Mouse (Mus musculus) stomach, postnatal 0 days (tissue): ENCODE measurements around the gene Sphk2. TPM values are rescaled to one million over a fixed set of nuclear protein-coding genes. Genes with fewer than 3 reads are reported as not detected.

Experiments used
- ATAC-seq: fragments of 200-750 bp; cut with Nextera tagmentation; 2 replicates; pipeline ENCODE4 v1.8.0; 2017; ENCODE audit not compliant: low FRiP score, low TSS enrichment
- DNase-seq: peaks from one replicate; pipeline ENCODE4 v3.0.0-alpha.2; 2016; ENCODE audit warnings: low spot score
- H3K27ac ChIP-seq: fragments of 300-500 bp; sonication (generic); replicated peaks from 2 replicates; pipeline ENCODE4 v1.5.1; 2014; ENCODE audit warnings: mild to moderate bottlenecking, control low read depth
- H3K27me3 ChIP-seq: fragments of 300-500 bp; sonication (generic); 2 replicates; pipeline ENCODE4 v1.6.1; 2014; ENCODE audit warnings: low read length; ENCODE audit not compliant: control insufficient read depth, insufficient read depth
- H3K36me3 ChIP-seq: fragments of 300-500 bp; sonication (generic); 2 replicates; pipeline ENCODE4 v1.6.1; 2014; ENCODE audit warnings: low read length, mixed read lengths; ENCODE audit not compliant: control insufficient read depth, insufficient read depth
- H3K4me1 ChIP-seq: fragments of 300-500 bp; sonication (generic); replicated peaks from 2 replicates; pipeline ENCODE4 v1.6.1; 2014; ENCODE audit warnings: antibody characterized with exemption; ENCODE audit not compliant: control insufficient read depth, insufficient read depth
- H3K4me2 ChIP-seq: fragments of 300-500 bp; sonication (generic); replicated peaks from 2 replicates; pipeline ENCODE4 v1.6.1; 2014; ENCODE audit warnings: low read depth, mild to moderate bottlenecking, control low read depth, moderate library complexity
- H3K4me3 ChIP-seq: fragments of 300-500 bp; sonication (generic); 2 replicates; pipeline ENCODE4 v1.5.1; 2014; ENCODE audit warnings: low read depth, low read length, control low read depth
- H3K9ac ChIP-seq: fragments of 300-500 bp; sonication (generic); 2 replicates; pipeline ENCODE4 v1.6.1; 2014; ENCODE audit warnings: mild to moderate bottlenecking, low read length, control low read depth, mixed read lengths
- H3K9me3 ChIP-seq: fragments of 300-500 bp; sonication (generic); 2 replicates; pipeline ENCODE4 v1.6.1; 2016; ENCODE audit warnings: low read length; ENCODE audit not compliant: control insufficient read depth
- CTCF ChIP-seq: IDR thresholded peaks from 2 replicates; pipeline ENCODE4 v1.5.1; 2016; ENCODE audit warnings: antibody characterized with exemption, low read depth, mild to moderate bottlenecking, moderate library complexity
- EP300 ChIP-seq: optimal IDR thresholded peaks from 2 replicates; pipeline ENCODE3; 2016; ENCODE audit warnings: antibody characterized with exemption
- WGBS: fragments of 180-500 bp; shearing (Covaris S2); extraction: QIAGEN DNeasy Blood & Tissue Kit; methylation state at CpG from one replicate; pipeline ENCODE4 v1.1.7; 2014; 5-methylcytosine and 5-hydroxymethylcytosine counted together
- polyA plus RNA-seq: library from polyadenylated mRNA; unstranded; fragments of >200 nt; fragmentation: Nextera tagmentation; extraction: Ambion mirVana; gene quantifications from 2 replicates; pipeline ENCODE4 v1.2.1, GENCODE M21; 2015

Sphk2 gene
- polyA plus RNA-seq, 1 experiment from 2014 or later = 23.6 TPM

GRCm38 (mm10) chr7:45685811-45686210 lies 32.0 kb downstream of the Sphk2 start:
- no peak overlapping the region for H3K27ac ChIP-seq
- H3K9ac ChIP-seq = 0 out of 2 replicates have a peak overlapping the region, but pooled peaks have one; percentile 8
- no peak overlapping the region for H3K4me2 ChIP-seq
- DNase-seq = no peak
- peaks cover 7% of the 10 kb centered on the region; the same call in 1 of the 2 replicates for H3K4me1 ChIP-seq
- WGBS = 36% methylated on average over 10 of the region's 10 CpGs
- no peak for TF ChIP-seq EP300
- TF ChIP-seq CTCF = no peak
- H3K27me3 ChIP-seq = no peaks in the 10 kb centered on the region
- H3K9me3 ChIP-seq = no peaks in the 10 kb centered on the region
- no peak for ATAC-seq
- H3K4me3 ChIP-seq = no peak overlapping the region
- H3K36me3 ChIP-seq = no peaks in the 10 kb centered on the region

- Histone ChIP-seq H3K4me3 (no peak within 1 kb of the TSS), H3K9me3 (no peaks in the 10 kb centered on the region), H3K9ac (peak within 1 kb of the TSS; percentile 1; the same call in 1 of the 2 replicates), H3K27me3 (no peaks in the 10 kb centered on the region), H3K4me2 (no peak within 1 kb of the TSS), H3K36me3 (no peaks in the 10 kb centered on the region), H3K27ac (no peak within 1 kb of the TSS), H3K4me1 (peaks cover 7% of the 10 kb centered on the region; the same call in 1 of the 2 replicates)
- TF ChIP-seq EP300 (no peak), CTCF (no peak)
- WGBS = 81% methylated on average over 7 of the region's 7 CpGs
- DNase-seq (no peak), ATAC-seq (no peak)
Observed at GRCm38 (mm10) chr7:45683396-45684050, 34.3 kb downstream of the Sphk2 start, which contains the start of gene Ntn5. Gene Ntn5, plus strand, starts transcription at chr7:45684022.

DNA sequence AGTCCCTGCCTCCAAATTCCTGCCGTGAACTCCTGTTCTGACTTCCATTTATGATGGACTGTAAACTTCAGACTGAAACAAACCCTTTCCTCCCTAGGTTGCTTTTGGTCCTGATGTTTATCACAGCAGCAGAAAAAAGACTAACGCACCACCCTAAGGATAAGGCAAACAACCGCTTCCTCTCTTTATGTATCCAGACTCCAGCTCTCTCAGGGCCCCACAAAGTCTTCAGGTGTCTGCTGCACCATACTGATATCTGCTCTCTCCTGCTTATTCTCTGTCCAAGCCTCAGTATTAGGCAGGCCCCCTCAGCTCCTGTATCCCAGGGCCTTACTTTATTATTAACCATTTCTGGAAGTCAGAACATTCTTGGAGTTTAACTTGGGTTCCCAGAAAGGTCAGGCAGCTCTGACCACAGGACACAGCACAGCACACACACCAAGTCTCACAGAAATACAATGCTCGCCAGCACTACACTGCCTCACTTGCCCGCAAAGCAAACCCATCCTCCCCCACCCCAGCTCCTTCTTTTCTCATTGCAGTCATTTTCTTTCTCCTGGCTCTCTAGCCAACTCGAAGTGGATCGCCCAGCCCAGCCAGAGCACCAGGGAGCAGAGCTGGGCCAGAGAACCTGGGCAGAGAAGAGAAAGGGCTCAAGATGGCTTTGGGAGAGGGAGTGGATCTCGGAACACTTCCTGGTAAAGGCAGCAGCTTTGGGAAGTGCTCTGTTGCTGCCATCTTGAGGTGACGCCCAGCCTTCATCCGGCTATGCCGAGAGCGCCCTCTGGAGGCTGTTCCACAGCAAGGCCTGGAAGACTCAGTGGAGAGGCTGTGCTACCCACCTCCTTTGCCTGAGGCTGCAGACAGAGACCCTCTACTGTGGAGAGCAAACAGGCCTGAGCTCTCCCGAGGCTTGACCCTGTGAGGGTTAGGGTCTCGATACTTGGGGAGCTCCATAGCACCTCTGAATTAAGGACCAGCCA lies 35.4 kb downstream of the Sphk2 start:
- Histone ChIP-seq H3K4me2 (peak overlapping the region; percentile 25; the same call in 1 of the 2 replicates), H3K27ac (peak overlapping the region; percentile 66), H3K36me3 (no peaks in the 10 kb centered on the region), H3K9me3 (no peaks in the 10 kb centered on the region), H3K9ac (no peak overlapping the region), H3K27me3 (no peaks in the 10 kb centered on the region), H3K4me1 (peaks cover 7% of the 10 kb centered on the region; the same call in 1 of the 2 replicates), H3K4me3 (no peak overlapping the region)
- TF ChIP-seq CTCF (peak; percentile 100), EP300 (no peak)
- ATAC-seq (peak; percentile 34; the same call in 1 of the 2 replicates), DNase-seq (peak; percentile 94)
- WGBS = 26% methylated on average over 14 of the region's 14 CpGs

GRCm38 (mm10) chr7:45681046-45681736 lies 36.6 kb downstream of the Sphk2 start:
- Histone ChIP-seq H3K4me3 (no peak overlapping the region), H3K9me3 (no peaks in the 10 kb centered on the region), H3K27ac (peak overlapping the region; percentile 79), H3K4me2 (no peak overlapping the region), H3K9ac (0 out of 2 replicates have a peak overlapping the region, but pooled peaks have one; percentile 31), H3K4me1 (peaks cover 5% of the 10 kb centered on the region; the same call in 1 of the 2 replicates), H3K36me3 (no peaks in the 10 kb centered on the region), H3K27me3 (no peaks in the 10 kb centered on the region)
- WGBS = 60% methylated on average over 8 of the region's 8 CpGs
- no peak for TF ChIP-seq CTCF
- no peak for TF ChIP-seq EP300
- DNase-seq (peak; percentile 71), ATAC-seq (peak; percentile 61)

- Histone ChIP-seq H3K9me3 (no peaks in the 10 kb centered on the region), H3K4me1 (no peaks in the 10 kb centered on the region; the same call in 1 of the 2 replicates), H3K9ac (no peak overlapping the region), H3K4me2 (no peak overlapping the region), H3K4me3 (no peak overlapping the region), H3K27ac (peak overlapping the region; percentile 79), H3K27me3 (no peaks in the 10 kb centered on the region), H3K36me3 (no peaks in the 10 kb centered on the region)
- peak; percentile 82 for ATAC-seq
- peak; percentile 77 for DNase-seq
- TF ChIP-seq EP300 = no peak
- TF ChIP-seq CTCF = no peak
- WGBS = 47% methylated on average over 14 of the region's 14 CpGs
Observed at GRCm38 (mm10) chr7:45679966-45680621, 37.7 kb downstream of the Sphk2 start.
